Mouse (Mus musculus) intestine, postnatal 0 days (tissue): ENCODE measurements at regions not wholly inside any gene's neighbourhood (a gene's known extent, or its start where the extent isn't known, plus 50 kb on each side); places are given as distances from the start of the nearest gene placed in this dataset.

ENCODE experiments used
- ATAC-seq: fragments of 200-750 bp; cut with Nextera tagmentation; 2 replicates; pipeline ENCODE4 v1.8.0; 2017; ENCODE audit warnings: mild to moderate bottlenecking, moderate TSS enrichment, moderate library complexity
- H3K27ac ChIP-seq: fragments of 300-500 bp; sonication (generic); 2 replicates; pipeline ENCODE4 v1.5.1; 2014; ENCODE audit warnings: mild to moderate bottlenecking, low read depth, low read length, moderate library complexity
- H3K27me3 ChIP-seq: fragments of 300-500 bp; sonication (generic); replicated peaks from 2 replicates; pipeline ENCODE4 v1.6.1; 2014; ENCODE audit warnings: low read length, mixed read lengths; ENCODE audit not compliant: control insufficient read depth, insufficient read depth
- H3K36me3 ChIP-seq: fragments of 300-500 bp; sonication (generic); 2 replicates; pipeline ENCODE4 v1.6.1; 2014; ENCODE audit warnings: mild to moderate bottlenecking, moderate library complexity; ENCODE audit not compliant: control insufficient read depth, insufficient read depth
- H3K4me1 ChIP-seq: fragments of 300-500 bp; sonication (generic); replicated peaks from 2 replicates; pipeline ENCODE4 v1.6.1; 2014; ENCODE audit warnings: antibody characterized with exemption, low read length, mixed read lengths; ENCODE audit not compliant: control insufficient read depth, insufficient read depth
- H3K4me2 ChIP-seq: fragments of 300-500 bp; sonication (generic); replicated peaks from 2 replicates; pipeline ENCODE4 v1.6.1; 2014; ENCODE audit warnings: low read depth, mild to moderate bottlenecking, moderate library complexity
- H3K4me3 ChIP-seq: fragments of 300-500 bp; sonication (generic); 2 replicates; pipeline ENCODE4 v1.5.1; 2014; ENCODE audit warnings: low read depth, low read length
- H3K9ac ChIP-seq: fragments of 300-500 bp; sonication (generic); 2 replicates; pipeline ENCODE4 v1.6.1; 2014; ENCODE audit warnings: mild to moderate bottlenecking, low read depth, low read length
- H3K9me3 ChIP-seq: fragments of 300-500 bp; sonication (generic); 2 replicates; pipeline ENCODE4 v1.6.1; 2016; ENCODE audit warnings: mixed run types; ENCODE audit not compliant: control insufficient read depth
- CTCF ChIP-seq: sonication (generic); IDR thresholded peaks from 2 replicates; pipeline ENCODE4 v1.5.1; 2016; ENCODE audit warnings: low read depth, mild to moderate bottlenecking, control low read depth, antibody characterized with exemption, moderate library complexity
- WGBS: fragments of 180-500 bp; shearing (Covaris S2); extraction: QIAGEN DNeasy Blood & Tissue Kit; methylation state at CpG from one replicate; pipeline ENCODE4 v1.1.7; 2014; 5-methylcytosine and 5-hydroxymethylcytosine counted together

DNA sequence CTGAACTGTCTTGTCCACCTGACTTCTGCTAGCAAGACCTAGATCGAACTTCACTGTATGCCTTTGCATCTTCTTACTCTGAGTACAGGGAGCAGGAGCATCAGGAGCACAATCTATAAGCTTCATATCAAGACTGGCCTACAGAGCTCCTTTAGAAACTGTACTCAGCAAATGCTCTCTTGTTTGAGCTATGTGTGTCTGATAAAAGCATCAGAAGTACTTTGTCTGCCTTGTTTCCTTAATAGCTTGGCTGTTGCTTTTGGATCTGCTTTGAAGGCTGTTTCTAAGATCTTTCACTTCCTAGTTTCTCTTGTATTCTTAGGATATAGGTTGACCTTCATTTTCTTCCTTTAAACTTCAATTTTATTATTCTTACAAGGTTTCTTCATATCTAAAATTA lies 175.3 kb upstream of the Cypt12 start:
- H3K4me2 ChIP-seq = no peak overlapping the region
- no peaks in the 10 kb centered on the region for H3K36me3 ChIP-seq
- 81% methylated on average over 1 of the region's 1 CpGs for WGBS
- ATAC-seq = no peak
- TF ChIP-seq CTCF = no peak
- H3K27me3 ChIP-seq = no peaks in the 10 kb centered on the region
- H3K27ac ChIP-seq = no peak overlapping the region
- H3K9me3 ChIP-seq = no peaks in the 10 kb centered on the region
- H3K9ac ChIP-seq = no peak overlapping the region
- no peaks in the 10 kb centered on the region for H3K4me1 ChIP-seq
- H3K4me3 ChIP-seq = no peak overlapping the region

DNA sequence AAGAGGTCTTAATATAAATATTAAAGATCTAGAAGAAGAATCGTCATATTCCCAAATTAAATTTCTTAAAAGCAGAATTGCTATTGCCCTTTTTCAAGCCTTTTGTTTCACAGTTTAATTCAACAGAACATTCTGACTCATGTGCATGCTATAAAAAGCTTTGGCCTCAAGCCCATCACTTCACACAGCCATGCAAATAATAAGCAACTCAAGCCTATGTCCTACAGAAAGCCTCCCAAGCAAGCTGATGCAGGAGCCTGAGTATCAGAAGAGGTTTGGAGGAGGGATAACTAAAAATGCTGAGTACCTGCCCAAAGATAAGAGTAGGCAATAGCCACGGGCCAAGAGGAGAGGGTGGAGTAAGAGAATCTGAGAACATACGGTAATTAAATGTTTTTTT lies 169.1 kb upstream of the Cypt12 start:
- no peak for TF ChIP-seq CTCF
- no peak overlapping the region for H3K4me3 ChIP-seq
- H3K4me1 ChIP-seq = no peaks in the 10 kb centered on the region
- no peak overlapping the region for H3K9ac ChIP-seq
- 66% methylated on average over 3 of the region's 3 CpGs for WGBS
- no peaks in the 10 kb centered on the region for H3K36me3 ChIP-seq
- no peak for ATAC-seq
- H3K27ac ChIP-seq = no peak overlapping the region
- H3K27me3 ChIP-seq = no peaks in the 10 kb centered on the region
- no peaks in the 10 kb centered on the region for H3K9me3 ChIP-seq
- H3K4me2 ChIP-seq = no peak overlapping the region

DNA sequence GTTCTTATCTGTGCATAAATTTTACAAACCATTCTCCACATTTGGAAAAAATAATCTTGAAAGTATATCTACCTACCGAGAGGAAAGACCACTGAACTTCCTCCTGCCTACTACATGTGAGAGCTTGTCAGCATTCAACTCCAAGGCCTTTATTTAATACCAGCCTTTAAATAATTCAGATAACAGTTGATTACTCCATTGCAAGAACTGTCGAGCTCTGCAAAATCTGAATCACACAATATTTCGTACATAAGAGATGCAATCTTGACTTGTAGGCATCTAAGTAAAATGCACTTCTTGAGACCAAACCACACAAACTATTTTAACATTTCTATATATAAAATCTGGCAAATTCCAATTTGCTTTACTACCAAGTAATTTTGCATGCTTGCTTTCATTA lies 164.1 kb upstream of the Cypt12 start:
- Histone ChIP-seq H3K36me3 (no peaks in the 10 kb centered on the region), H3K4me2 (no peak overlapping the region), H3K9me3 (no peaks in the 10 kb centered on the region), H3K4me1 (no peaks in the 10 kb centered on the region; the same call in 1 of the 2 replicates), H3K4me3 (no peak overlapping the region), H3K9ac (no peak overlapping the region), H3K27ac (no peak overlapping the region), H3K27me3 (peaks cover 38% of the 10 kb centered on the region)
- no peak for ATAC-seq
- WGBS = 70% methylated on average over 3 of the region's 3 CpGs
- TF ChIP-seq CTCF = no peak

DNA sequence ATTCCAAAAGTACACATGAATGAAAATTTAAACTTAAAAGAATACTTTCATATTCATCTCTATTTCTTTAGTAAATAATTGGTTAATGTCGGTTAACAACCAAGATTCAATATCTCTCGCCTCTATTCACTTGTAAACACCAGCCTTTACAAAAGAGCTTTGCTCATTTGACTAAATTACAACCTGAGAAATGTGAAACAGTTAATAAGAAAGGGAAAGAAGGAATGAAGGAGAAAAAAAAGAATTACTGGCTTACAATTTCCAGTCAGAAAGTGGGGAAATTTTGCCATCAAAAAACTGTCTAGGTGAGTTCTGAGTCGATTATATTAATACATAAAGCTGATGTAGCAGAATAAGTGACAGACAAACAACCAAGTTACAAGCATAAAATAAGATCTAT lies 163.6 kb upstream of the Cypt12 start:
- 63% methylated on average over 3 of the region's 3 CpGs for WGBS
- no peak overlapping the region for H3K9ac ChIP-seq
- H3K27me3 ChIP-seq = peaks cover 38% of the 10 kb centered on the region
- H3K9me3 ChIP-seq = no peaks in the 10 kb centered on the region
- no peaks in the 10 kb centered on the region; the same call in 1 of the 2 replicates for H3K4me1 ChIP-seq
- H3K4me2 ChIP-seq = no peak overlapping the region
- no peak overlapping the region for H3K4me3 ChIP-seq
- H3K27ac ChIP-seq = no peak overlapping the region
- no peaks in the 10 kb centered on the region for H3K36me3 ChIP-seq
- TF ChIP-seq CTCF = no peak
- no peak for ATAC-seq

DNA sequence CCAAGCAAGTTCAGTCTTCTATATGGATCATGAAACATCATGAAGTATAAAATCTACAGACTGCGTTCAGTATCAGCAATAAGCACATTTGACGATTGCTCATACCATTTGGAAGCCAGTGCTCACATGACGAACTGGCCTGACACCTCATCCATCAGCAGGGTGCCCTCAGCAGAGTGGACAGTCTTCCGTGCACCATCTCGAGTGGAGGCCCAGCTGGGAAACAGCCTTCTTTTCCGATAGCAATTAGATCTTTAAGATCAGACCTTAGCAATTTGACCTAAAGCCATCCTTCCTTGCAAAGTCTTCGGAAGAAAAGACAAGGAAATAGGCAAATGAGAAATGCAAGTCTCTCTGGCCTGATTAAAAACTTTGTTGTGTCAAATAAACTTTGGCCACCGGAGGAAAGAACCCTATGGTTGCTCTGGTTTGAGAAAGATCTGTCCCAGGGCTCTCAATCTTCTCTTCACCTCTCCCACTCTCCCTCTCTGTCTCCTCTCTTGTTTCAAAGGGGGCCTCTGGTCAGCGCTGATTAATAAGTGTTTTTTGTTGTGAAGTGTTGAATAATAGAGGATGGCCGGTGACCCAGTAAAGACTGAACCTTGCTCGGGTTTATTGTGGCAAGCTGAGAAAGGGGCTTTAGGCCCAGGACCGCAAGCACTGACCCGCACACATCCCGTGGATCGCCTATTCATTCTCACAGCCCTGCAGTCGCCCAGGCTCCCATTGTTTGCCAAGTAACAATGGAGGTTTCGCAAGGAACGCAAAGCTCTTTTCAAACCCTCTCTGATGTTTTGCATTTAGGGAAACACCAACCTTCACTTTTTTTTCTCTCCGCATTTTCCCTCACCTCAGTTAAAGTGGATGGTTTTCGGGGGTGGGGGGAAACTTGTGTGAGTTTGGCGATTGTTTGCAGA lies 162.8 kb upstream of the Cypt12 start:
- H3K9me3 ChIP-seq = no peaks in the 10 kb centered on the region
- peak overlapping the region; percentile 63 for H3K4me2 ChIP-seq
- ATAC-seq = no peak
- no peak overlapping the region for H3K9ac ChIP-seq
- 22% methylated on average over 21 of the region's 21 CpGs for WGBS
- no peak for TF ChIP-seq CTCF
- H3K27me3 ChIP-seq = peaks cover 43% of the 10 kb centered on the region
- peak overlapping the region; percentile 38 for H3K4me3 ChIP-seq
- H3K4me1 ChIP-seq = no peaks in the 10 kb centered on the region; the same call in 1 of the 2 replicates
- no peaks in the 10 kb centered on the region for H3K36me3 ChIP-seq
- no peak overlapping the region for H3K27ac ChIP-seq

DNA sequence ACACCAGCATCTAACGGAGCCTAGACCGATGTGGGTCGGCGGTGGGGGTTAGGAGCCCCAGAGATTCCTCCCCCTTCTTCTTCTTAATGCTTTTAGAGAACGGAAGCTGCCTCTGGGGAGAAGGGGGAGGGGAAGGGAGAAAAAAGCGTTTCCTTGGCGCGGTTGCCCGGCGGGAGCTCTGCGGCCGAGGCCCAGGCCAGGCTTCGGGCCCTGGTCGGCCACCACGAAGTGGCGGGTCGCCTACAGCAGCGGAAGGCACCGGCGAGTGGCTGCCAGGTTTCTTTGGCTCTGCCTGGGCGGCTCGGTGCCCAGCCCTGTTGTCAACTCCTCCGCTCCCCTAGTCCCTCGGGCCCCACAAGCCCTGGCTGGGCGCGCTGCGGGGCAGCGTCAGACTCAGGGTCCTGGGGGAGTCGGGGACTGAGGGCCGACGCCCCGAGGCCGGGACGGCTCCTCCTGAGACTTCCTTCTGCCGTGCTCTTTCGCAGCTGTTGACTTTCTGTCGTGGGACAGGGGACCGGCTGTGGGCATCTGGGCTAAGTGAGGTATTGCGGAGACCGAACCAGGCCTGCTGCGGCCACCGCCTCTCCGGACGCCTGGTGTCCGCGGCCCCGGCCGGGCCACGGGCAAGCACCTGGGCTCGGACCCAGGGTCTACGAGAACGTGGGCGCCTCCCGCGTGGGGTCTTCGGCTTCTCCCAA lies 162.0 kb upstream of the Cypt12 start:
- H3K4me1 ChIP-seq = no peaks in the 10 kb centered on the region; the same call in 1 of the 2 replicates
- H3K27me3 ChIP-seq = peaks cover 49% of the 10 kb centered on the region
- peak overlapping the region; percentile 38 for H3K4me3 ChIP-seq
- peak overlapping the region; percentile 63 for H3K4me2 ChIP-seq
- no peaks in the 10 kb centered on the region for H3K36me3 ChIP-seq
- no peaks in the 10 kb centered on the region for H3K9me3 ChIP-seq
- WGBS = under 1% methylated on average over 54 of the region's 56 CpGs
- H3K27ac ChIP-seq = no peak overlapping the region
- H3K9ac ChIP-seq = no peak overlapping the region
- TF ChIP-seq CTCF = no peak
- peak; percentile 33; the same call in 1 of the 2 replicates for ATAC-seq
